Mouse (Mus musculus) limb, embryonic 11.5 days (tissue): ENCODE results near the gene Fam117b. TPM values are rescaled to one million over a fixed set of nuclear protein-coding genes. Genes with fewer than 3 reads are reported as not detected.

Experiments used
- ATAC-seq: fragments of 200-750 bp; cut with Nextera tagmentation; 2 replicates; pipeline ENCODE4 v1.8.0; 2017; ENCODE audit warnings: low read depth; ENCODE audit not compliant: insufficient number of reproducible peaks, low FRiP score, low TSS enrichment
- DNase-seq: peaks from one replicate; pipeline ENCODE4 v3.0.0-alpha.2; 2015; ENCODE audit warnings: low spot score
- H3K27ac ChIP-seq: fragments of 300-500 bp; sonication (generic); replicated peaks from 2 replicates; pipeline ENCODE4 v1.5.1; 2014; ENCODE audit warnings: low read depth, mild to moderate bottlenecking, low read length
- H3K27me3 ChIP-seq: fragments of 300-500 bp; sonication (generic); 2 replicates; pipeline ENCODE4 v1.6.1; 2014; ENCODE audit warnings: mild to moderate bottlenecking, low read length, mixed read lengths; ENCODE audit not compliant: control insufficient read depth, insufficient read depth
- H3K36me3 ChIP-seq: fragments of 300-500 bp; sonication (generic); 2 replicates; pipeline ENCODE4 v1.6.1; 2014; ENCODE audit warnings: mild to moderate bottlenecking, low read length, moderate library complexity, mixed read lengths; ENCODE audit not compliant: control insufficient read depth, insufficient read depth
- H3K4me1 ChIP-seq: fragments of 300-500 bp; sonication (generic); 2 replicates; pipeline ENCODE4 v1.6.1; 2014; ENCODE audit warnings: low read length, mixed read lengths; ENCODE audit not compliant: control insufficient read depth, insufficient read depth
- H3K4me2 ChIP-seq: fragments of 300-500 bp; sonication (generic); 2 replicates; pipeline ENCODE4 v1.6.1; 2014; ENCODE audit warnings: low read depth, mild to moderate bottlenecking, moderate library complexity; ENCODE audit not compliant: severe bottlenecking
- H3K4me3 ChIP-seq: fragments of 300-500 bp; sonication (generic); 2 replicates; pipeline ENCODE4 v1.5.1; 2014; ENCODE audit warnings: low read depth, low read length
- H3K9ac ChIP-seq: fragments of 300-500 bp; sonication (generic); 2 replicates; pipeline ENCODE4 v1.6.1; 2014; ENCODE audit warnings: mild to moderate bottlenecking, low read length
- H3K9me3 ChIP-seq: fragments of 300-500 bp; sonication (generic); 2 replicates; pipeline ENCODE4 v1.6.1; 2016; ENCODE audit warnings: low read length; ENCODE audit not compliant: control insufficient read depth
- WGBS: fragments of 180-500 bp; shearing (Covaris S2); extraction: QIAGEN DNeasy Blood & Tissue Kit; methylation state at CpG from one replicate; pipeline ENCODE4 v1.1.7; 2014; 5-methylcytosine and 5-hydroxymethylcytosine counted together
- polyA plus RNA-seq: library from polyadenylated mRNA; unstranded; fragments of >200 nt; fragmentation: Nextera tagmentation; extraction: Ambion mirVana; gene quantifications from 2 replicates; pipeline ENCODE4 v1.2.1, GENCODE M21; 2014

Gene Fam117b
- polyA plus RNA-seq, 1 experiment from 2014 or later, result 14.7 TPM

DNA sequence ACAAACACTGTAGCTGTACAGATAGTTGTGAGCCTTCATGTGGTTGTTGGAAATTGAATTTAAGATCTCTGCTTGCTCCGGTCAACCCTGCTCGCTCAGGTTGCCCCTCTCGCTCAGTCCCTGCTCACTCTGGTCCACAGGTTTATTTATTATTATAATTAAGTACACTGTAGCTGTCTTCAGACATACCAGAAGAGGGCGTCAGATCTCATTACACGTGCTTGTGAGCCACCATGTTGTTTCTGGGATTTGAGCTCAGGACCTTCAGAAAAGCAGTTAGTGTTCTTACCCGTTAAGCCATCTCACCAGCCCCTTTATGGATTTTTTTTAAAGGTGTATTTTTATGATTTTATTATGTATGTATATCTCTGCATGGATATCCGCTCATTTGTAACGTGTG, 20.0 kb upstream of the Fam117b start:
- no peak for ATAC-seq
- no peaks in the 10 kb centered on the region for H3K27me3 ChIP-seq
- no peaks in the 10 kb centered on the region for H3K36me3 ChIP-seq
- H3K27ac ChIP-seq, result no peak overlapping the region
- H3K9ac ChIP-seq, result no peak overlapping the region
- WGBS, result 86% methylated on average over 8 of the region's 8 CpGs
- DNase-seq, result no peak
- H3K4me1 ChIP-seq, result peaks cover 2% of the 10 kb centered on the region; the same call in 1 of the 2 replicates
- no peak overlapping the region for H3K4me2 ChIP-seq
- H3K9me3 ChIP-seq, result no peaks in the 10 kb centered on the region
- no peak overlapping the region for H3K4me3 ChIP-seq

DNA sequence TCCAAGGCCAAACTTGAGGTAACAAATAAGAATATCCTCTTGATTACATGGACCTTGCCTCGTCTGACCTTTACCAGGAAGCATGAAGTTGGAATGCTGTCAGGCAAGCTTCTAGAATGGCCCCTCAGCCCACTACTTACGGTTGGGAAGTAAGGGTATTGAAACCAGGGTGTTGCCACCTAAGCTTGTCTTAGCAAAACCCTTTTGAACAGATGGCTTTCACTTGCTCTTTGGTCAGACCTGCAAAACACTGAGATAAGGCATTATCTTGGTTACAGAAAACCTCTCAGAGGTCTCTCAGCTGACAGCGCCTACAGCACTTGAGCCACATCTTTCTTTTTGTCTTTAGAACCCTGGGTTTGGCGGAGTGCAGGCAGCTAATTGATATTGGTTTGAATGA, 18.8 kb upstream of the Fam117b start:
- Histone ChIP-seq H3K4me1 (no peaks in the 10 kb centered on the region), H3K27ac (no peak overlapping the region), H3K4me2 (no peak overlapping the region), H3K4me3 (no peak overlapping the region), H3K27me3 (no peaks in the 10 kb centered on the region), H3K36me3 (no peaks in the 10 kb centered on the region), H3K9ac (no peak overlapping the region), H3K9me3 (no peaks in the 10 kb centered on the region)
- ATAC-seq (no peak), DNase-seq (no peak)
- WGBS, result 81% methylated on average over 4 of the region's 4 CpGs

DNA sequence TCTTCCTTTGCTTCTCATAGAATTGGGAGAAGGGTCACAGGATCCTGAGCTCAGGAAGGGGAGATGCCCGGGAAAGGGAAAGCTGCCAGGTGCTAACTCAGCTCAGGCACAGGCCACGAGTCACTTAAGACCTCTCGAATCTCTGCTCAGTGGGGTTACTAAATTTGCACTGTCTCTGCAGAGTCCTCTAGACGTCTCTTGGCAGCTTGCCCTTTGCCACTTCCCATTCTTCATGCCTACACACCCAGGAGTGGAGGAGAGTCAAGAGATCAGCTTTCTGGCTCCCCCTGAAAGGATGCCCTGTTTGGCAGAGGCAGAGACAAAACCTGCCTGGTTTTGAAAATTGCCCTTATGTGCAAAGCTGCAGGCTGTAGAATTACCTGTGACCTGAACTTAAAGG, 17.4 kb upstream of the Fam117b start:
- Histone ChIP-seq H3K36me3 (no peaks in the 10 kb centered on the region), H3K27ac (no peak overlapping the region), H3K9ac (no peak overlapping the region), H3K4me1 (no peaks in the 10 kb centered on the region), H3K9me3 (no peaks in the 10 kb centered on the region), H3K4me3 (no peak overlapping the region), H3K27me3 (no peaks in the 10 kb centered on the region), H3K4me2 (no peak overlapping the region)
- ATAC-seq, result no peak
- no peak for DNase-seq
- WGBS, result 60% methylated on average over 4 of the region's 4 CpGs

DNA sequence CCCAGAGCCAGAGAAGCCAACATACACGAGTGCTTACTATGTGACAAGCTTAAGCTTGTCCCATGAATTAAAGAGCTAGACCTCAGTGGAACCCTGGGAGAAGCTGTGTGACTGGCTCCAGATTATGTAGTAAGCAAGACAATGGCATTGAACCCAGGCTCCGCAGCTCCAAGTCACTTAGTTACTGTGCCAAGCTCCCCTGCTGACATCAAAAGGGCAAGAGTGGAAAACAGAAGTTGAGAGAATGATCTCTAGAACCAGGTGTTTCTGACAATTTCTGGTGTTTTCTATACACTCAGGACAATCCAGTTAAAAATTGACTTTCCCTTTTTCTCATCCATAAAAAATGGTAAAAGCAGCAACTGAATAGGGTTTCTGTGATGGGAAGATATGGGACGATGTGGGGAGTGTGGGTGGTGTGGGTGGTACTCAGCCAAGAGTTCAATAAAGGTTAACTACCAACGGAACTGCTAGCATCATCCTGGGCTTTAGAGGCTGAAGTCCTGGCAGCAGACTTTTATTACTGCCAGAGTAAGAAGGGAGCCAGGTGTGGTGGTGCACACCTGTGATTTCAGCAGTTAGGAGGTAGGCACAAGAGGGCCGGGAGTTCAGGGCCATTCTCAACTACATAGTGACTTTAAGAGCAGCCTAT, 15.5 kb upstream of the Fam117b start:
- no peak for ATAC-seq
- Histone ChIP-seq H3K4me3 (no peak overlapping the region), H3K4me1 (no peaks in the 10 kb centered on the region), H3K27ac (no peak overlapping the region), H3K9ac (no peak overlapping the region), H3K9me3 (no peaks in the 10 kb centered on the region), H3K4me2 (no peak overlapping the region), H3K27me3 (no peaks in the 10 kb centered on the region), H3K36me3 (no peaks in the 10 kb centered on the region)
- DNase-seq, result no peak
- 57% methylated on average over 5 of the region's 5 CpGs for WGBS

DNA sequence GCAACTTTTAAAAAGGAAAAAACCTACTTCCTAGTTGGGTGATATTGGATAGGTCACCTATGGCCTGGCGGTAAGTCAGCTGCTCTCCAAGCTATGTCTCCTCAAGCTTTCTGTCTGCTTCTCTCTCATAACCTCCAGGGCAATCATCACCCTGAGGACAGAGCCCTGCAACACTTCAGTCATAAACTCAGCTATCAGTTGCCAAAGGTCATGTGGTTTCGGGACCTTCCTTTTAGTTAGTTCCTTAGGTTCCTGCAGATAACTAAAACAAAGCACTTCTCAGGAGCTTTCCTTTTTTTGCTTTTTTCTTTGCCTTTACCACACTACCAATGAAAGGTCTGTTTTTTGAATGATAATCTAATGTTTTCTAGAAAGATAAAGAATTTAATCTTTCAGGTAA, 13.1 kb upstream of the Fam117b start:
- ATAC-seq, result no peak
- WGBS, result 85% methylated on average over 2 of the region's 2 CpGs
- no peak overlapping the region for H3K27ac ChIP-seq

DNA sequence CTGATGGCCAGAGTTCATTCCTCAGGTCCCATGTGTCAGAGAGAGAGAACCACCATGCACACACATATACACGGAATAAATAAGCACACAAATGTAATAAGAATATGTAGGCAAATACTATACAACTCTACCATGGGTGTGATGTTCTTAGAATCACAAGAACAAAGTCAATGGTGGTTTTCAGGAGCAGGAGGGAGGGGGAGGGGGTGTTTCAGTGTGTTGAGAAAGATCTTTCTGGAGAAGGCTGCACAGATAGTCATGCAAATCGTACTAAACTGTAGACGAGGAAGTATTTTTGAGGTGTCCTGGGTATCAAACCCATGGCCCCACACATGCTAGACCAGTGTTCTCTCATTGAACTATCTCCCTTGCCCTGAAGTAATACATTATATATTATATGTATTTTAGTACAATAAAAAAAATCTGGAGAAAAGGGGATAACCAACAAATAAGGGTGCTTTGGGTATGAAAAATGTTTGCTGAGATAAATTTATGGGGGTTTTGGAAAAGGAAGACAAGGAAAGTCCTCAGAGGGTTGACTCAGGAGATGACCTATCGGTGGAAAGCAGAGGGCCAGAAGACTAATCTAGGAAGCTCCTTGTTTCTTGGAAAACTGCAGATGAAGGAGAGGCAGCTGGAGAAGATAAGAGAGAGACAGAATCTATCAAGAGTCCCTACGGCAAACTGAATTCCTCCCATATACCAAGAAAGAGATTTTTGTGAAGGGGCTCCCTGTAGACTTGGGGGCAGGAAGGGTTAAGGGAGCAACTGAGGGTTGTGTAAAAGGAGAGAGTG, 11.5 kb upstream of the Fam117b start:
- DNase-seq, result no peak
- Histone ChIP-seq H3K9ac (no peak overlapping the region), H3K4me3 (no peak overlapping the region), H3K4me2 (no peak overlapping the region), H3K36me3 (no peaks in the 10 kb centered on the region), H3K9me3 (no peaks in the 10 kb centered on the region), H3K27me3 (no peaks in the 10 kb centered on the region), H3K4me1 (no peaks in the 10 kb centered on the region), H3K27ac (no peak overlapping the region)
- 91% methylated on average over 5 of the region's 5 CpGs for whole genome bisulfite sequencing
- ATAC-seq, result no peak

More for the DNA sequence above, 13.1 kb upstream of the Fam117b start:
- Histone ChIP-seq H3K36me3 (no peaks in the 10 kb centered on the region), H3K4me3 (no peak overlapping the region), H3K27me3 (no peaks in the 10 kb centered on the region), H3K4me1 (no peaks in the 10 kb centered on the region), H3K9ac (no peak overlapping the region), H3K9me3 (no peaks in the 10 kb centered on the region), H3K4me2 (no peak overlapping the region)
- DNase-seq, result no peak

DNA sequence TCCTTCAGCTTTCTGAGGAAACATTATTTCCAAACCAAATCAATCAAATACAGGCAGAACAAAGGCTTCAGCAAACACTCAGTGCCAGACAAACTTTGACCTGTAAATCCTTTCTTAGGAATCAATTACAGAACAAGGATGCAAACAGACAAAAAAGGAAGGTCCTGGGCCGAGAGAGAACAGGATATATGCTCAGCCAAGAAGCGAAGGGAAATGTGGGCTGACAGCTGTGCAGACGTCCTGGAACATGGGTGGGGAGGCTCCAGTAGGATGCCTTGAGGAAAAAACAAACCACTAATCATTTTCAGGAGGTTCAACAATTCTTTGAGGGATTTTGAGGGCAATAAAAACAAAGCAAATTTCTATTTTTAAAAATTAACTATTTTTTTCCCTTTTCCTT, 10.2 kb upstream of the Fam117b start:
- no peaks in the 10 kb centered on the region for H3K9me3 ChIP-seq
- H3K4me1 ChIP-seq, result no peaks in the 10 kb centered on the region
- ATAC-seq (no peak), DNase-seq (no peak)
- H3K36me3 ChIP-seq, result no peaks in the 10 kb centered on the region
- H3K4me3 ChIP-seq, result no peak overlapping the region
- H3K9ac ChIP-seq, result no peak overlapping the region
- H3K27me3 ChIP-seq, result no peaks in the 10 kb centered on the region
- H3K4me2 ChIP-seq, result no peak overlapping the region
- WGBS, result 31% methylated on average over 3 of the region's 3 CpGs
- no peak overlapping the region for H3K27ac ChIP-seq

DNA sequence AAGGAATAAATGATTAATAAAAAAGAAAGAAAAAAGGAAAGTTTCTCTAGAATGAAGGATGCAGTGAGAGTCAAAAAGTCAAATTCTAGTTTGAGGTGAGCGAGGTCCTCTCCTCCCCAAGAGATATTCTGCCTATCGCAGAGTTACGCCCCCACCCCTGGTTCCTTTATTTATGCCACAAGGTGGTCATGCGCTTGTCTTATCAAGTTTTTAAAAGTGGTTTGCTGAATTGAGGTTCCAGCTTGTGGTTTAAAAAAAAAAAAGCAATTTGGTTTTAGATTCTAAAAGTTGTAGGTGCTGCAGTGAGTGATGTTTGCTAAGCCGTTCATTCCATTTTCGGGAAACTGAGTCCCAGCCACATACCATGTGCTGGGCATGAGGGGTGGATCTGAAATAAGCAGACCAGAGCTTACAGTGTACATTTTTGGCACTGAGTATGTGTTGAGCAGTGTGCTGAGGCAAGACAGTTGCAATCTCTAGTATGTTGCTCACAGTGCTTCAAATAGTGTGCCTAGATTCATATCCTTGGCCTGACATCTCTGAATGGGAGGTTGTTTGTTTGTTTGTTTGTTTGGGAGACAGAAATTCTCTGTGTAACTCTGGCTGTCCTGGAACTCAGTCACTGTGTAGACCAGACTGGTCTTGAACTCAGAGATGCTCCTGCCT, 8.0 kb upstream of the Fam117b start:
- Histone ChIP-seq H3K4me2 (no peak overlapping the region), H3K36me3 (no peaks in the 10 kb centered on the region), H3K9ac (no peak overlapping the region), H3K27ac (no peak overlapping the region), H3K9me3 (no peaks in the 10 kb centered on the region), H3K27me3 (no peaks in the 10 kb centered on the region), H3K4me3 (no peak overlapping the region), H3K4me1 (no peaks in the 10 kb centered on the region)
- ATAC-seq, result no peak
- 95% methylated on average over 6 of the region's 6 CpGs for WGBS
- DNase-seq, result no peak
